Mouse (Mus musculus): ENCODE data around the gene Cfap61. TPM values are rescaled to one million over a fixed set of nuclear protein-coding genes. Genes with fewer than 3 reads are reported as not detected.

The Cfap61 gene
- polyA plus RNA-seq, 3 experiments from 2014 or later, result not detected

DNA sequence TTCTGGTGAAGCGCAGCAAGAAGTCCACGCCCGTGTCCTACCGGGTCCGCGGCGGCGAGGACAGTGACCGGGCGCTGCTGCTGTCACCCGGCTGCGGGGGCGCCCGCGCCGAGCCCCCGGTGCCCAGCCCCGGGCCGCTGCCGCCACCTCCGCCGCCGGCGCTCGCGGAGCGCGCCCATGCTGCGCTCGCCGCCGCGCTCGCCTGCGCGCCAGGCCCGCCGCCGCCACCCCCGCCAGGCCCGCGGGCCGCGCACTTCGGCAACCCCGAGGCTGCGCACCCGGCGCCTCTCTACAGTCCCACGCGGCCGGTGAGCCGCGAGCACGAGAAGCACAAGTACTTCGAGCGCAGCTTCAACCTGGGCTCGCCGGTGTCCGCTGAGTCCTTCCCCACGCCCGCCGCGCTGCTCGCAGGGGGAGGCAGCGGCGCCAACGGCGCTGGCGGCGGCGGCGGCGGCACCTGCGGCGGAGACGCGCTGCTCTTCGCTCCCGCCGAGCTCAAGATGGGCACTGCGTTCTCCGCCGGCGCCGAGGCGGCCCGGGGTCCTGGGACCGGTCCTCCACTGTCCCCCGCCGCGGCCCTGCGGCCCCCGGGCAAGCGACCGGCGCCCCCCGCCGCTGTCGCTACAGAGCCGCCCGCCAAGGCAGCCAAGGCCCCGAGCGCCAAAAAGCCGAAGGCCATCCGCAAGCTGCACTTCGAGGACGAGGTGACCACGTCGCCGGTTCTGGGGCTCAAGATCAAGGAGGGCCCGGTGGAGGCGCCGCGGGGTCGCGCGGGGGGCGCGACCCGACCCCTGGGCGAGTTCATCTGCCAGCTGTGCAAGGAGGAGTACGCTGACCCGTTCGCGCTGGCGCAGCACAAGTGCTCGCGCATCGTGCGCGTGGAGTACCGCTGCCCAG, 287.9 kb downstream of the Cfap61 start:
- no peak for ATAC-seq

DNA sequence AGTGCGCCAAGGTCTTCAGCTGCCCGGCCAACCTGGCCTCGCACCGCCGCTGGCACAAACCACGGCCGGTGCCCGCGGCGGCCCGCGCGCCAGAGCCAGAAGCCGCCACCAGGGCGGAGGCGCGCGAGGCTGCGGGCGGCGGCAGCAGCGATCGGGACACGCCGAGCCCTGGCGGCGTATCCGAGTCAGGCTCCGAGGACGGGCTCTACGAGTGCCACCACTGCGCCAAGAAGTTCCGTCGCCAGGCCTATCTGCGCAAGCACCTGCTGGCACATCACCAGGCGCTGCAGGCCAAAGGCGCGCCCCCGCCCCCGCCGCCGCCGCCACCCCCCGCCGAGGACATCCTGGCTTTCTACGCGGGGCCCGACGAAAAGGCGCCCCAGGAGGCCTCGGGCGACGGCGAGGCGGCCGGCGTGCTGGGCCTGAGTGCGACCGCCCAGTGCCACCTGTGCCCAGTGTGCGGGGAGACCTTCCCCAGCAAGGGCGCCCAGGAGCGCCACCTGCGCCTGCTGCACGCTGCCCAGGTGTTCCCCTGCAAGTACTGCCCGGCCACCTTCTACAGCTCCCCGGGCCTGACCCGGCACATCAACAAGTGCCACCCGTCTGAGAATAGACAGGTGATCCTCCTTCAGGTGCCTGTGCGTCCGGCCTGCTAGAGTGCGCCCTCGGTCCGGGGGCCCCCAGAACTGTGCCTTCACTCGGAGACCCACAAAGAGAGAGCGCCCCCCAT, 288.8 kb downstream of the Cfap61 start:
- no peak for ATAC-seq

DNA sequence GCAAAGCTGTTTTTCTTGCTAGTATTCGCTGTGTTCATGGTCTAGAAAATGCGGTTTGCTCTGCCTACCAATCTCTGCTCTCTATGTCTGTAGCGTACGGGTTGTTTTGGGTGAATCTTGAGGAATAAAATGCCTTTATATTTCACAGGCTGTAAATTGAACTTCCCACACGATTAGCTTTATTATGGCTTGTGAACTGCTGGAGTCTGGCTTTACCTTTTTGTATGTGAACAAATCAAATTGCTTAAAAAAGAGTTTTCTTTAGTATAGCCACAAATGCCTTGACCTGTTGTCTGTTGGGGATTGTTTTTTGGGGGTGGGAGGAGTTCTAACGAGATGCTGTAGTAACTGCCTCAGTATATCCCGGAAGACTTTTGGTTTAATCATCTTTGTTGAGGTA, 289.6 kb downstream of the Cfap61 start:
- ATAC-seq, result no peak

- ATAC-seq, result no peak
These were observed 291.2 kb downstream of the Cfap61 start for GRCm38 (mm10) chr2:146225818-146226217.

DNA sequence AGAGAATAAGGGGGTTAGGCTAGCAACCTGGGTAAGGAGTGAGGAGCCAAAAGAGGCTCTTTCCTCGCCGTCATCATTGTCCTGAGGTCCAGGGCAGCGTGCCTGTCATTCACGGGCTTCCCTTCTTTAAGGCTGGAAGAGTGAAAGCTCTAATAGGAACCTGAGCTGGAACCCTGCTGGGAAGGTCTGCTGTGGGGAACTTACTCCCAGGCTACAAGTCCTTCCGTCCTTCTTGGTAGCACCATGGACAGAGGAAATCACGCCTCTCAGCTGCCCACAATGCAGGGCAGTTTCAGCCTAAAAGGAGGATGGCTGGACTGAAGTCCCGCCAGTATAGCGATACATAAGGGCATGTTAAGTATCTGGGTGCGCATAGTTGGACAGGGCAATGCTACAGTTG, 291.9 kb downstream of the Cfap61 start:
- ATAC-seq, result no peak

DNA sequence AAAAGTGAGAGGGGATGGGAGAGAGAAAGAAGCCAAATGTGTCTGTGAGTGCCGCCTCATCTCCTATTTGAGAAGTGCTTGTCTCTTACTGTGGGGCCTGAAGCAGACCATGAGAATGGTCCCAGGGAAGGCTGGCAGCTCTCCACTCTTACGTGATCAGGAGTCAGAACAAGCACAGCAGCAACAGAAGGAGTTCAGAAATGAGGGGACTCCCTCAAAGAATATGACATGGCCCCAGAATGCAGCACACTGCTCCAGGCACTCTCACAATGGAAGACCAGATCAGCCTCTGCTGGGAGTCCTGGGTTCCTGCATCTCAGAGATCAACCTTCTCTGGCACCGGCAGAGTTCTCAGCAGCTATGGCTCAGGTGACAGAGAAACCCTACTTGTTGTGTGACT, 293.1 kb downstream of the Cfap61 start:
- ATAC-seq, result no peak

- no peak for ATAC-seq
These were observed 293.9 kb downstream of the Cfap61 start for GRCm38 (mm10) chr2:146228435-146228834.

- ATAC-seq, result no peak
These were observed 296.9 kb downstream of the Cfap61 start for GRCm38 (mm10) chr2:146231485-146231884.

GRCm38 (mm10) chr2:146239196-146239747, 304.7 kb downstream of the Cfap61 start:
- no peak for ATAC-seq

GRCm38 (mm10) chr2:146244049-146244448, 309.5 kb downstream of the Cfap61 start:
- no peak for ATAC-seq

GRCm38 (mm10) chr2:146245401-146245800, 310.8 kb downstream of the Cfap61 start:
- no peak for ATAC-seq

- ATAC-seq, result no peak
These were observed 312.0 kb downstream of the Cfap61 start for GRCm38 (mm10) chr2:146246409-146247075.

- no peak for ATAC-seq
These were observed 313.0 kb downstream of the Cfap61 start for GRCm38 (mm10) chr2:146247576-146247975.

GRCm38 (mm10) chr2:146249033-146249432, 314.4 kb downstream of the Cfap61 start:
- ATAC-seq, result no peak

GRCm38 (mm10) chr2:146250236-146250904, 315.8 kb downstream of the Cfap61 start:
- no peak for ATAC-seq

DNA sequence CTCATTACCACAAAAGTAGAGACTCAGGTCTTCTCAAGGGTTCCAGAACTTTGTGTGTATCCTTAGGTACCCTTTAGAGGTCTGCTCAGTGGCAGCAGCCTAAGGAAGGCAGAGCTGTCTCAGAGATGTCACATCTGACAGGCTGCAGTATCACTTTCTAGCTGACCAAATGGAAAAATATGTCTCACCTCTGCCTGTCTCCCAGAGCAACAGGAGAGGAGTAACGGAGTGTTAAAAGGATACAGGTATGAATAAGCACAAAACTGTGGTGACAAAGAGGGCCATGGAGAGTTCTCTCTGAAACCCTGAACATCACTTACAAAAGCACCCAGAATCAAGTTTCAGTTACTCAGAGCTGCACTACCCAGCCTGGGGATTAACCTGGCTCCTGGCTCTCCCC, 319.8 kb downstream of the Cfap61 start:
- ATAC-seq, result no peak

DNA sequence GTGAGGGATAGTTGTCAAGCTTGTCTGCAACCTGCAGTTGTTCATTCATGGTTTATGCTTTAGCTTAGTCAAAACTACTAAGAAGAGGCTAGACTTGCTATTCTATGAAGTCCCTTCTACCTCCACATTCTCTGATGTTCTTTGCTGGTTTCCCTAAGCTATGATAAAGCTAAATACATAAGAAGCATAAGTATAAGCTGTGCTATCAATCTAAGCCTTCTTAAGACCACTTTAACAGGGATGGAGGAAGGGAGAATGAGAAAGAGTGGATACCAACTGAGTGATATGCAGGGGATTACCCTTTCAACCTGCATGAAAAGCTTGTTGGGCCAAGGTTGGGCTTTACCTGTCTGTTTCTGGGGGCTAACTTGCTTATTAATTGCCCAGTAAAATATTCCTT, 321.1 kb downstream of the Cfap61 start:
- no peak for ATAC-seq

DNA sequence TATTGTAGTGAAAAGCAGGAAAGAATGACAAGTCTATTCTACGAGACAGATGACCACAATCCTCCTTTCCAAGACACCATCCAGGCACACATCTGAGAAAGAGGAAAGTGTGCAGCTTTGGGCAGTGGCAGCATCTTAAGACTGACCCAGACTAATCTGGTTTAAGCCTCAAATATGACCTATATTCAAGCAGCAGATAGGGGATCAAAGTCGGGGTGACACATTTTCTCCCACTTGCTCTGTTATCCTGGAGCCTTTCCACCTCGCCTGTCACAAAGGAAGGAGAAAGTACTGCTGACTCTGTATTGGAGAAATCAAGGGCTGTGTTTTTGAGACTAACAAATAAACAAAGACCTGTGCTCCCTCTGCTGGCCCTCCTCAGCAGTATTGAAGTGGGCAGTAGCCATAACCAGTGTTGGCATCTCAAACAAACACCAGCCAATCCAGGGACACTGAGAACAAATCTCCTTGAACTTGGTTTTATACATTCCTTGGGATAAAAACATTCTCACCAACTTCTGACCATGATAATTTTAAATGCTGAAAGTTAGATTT, 321.8 kb downstream of the Cfap61 start:
- ATAC-seq, result no peak

DNA sequence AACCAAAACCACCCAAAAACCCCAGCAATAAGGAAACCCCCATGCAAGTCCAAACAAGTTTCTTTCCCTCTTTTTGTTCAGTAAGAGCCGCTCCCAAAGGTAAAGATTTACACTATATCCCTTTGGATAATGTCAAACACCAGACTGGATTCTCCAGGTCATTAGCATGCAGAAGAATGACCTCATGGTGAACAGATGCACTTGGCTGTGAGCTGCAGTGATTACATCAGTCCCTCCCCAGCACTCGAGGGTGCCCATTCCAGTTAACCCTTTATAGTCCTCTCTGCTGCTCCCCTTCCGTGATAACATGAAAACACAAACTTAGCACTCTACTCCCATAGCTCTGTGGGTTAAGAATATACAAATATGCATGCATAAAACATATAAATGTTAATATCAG, 322.5 kb downstream of the Cfap61 start:
- no peak for ATAC-seq

GRCm38 (mm10) chr2:146257609-146258008, 323.0 kb downstream of the Cfap61 start:
- ATAC-seq, result no peak

- no peak for ATAC-seq
These were observed 324.3 kb downstream of the Cfap61 start for GRCm38 (mm10) chr2:146258736-146259469.
